Mouse (Mus musculus): ENCODE measurements at regions not wholly inside any gene's neighbourhood (a gene's known extent, or its start where the extent isn't known, plus 50 kb on each side); places are given as distances from the start of the nearest gene placed in this dataset.

- ATAC-seq (ENCODE audit: low FRiP score) (no peak), DNase-seq (ENCODE audit: low spot score) (no peak)
- H3K9me3 ChIP-seq (ENCODE audit: control insufficient read depth, low read length), result no peaks in the 10 kb centered on the region; the same call in 1 of the 2 replicates
- H3K4me1 ChIP-seq (replicated peaks; ENCODE audit: control insufficient read depth, insufficient read depth, low read length), result no peaks in the 10 kb centered on the region
- 87% methylated on average over 2 of the region's 2 CpGs for WGBS
- no peak overlapping the region for H3K4me2 ChIP-seq (replicated peaks)
- H3K9ac ChIP-seq, result no peak overlapping the region
- H3K36me3 ChIP-seq (replicated peaks; ENCODE audit: control insufficient read depth, insufficient read depth), result no peaks in the 10 kb centered on the region
- H3K27ac ChIP-seq, result no peak overlapping the region
- no peaks in the 10 kb centered on the region for H3K27me3 ChIP-seq (ENCODE audit: control insufficient read depth, insufficient read depth, low read length)
- H3K4me3 ChIP-seq (replicated peaks; ENCODE audit: low read length), result no peak overlapping the region
Measured at GRCm38 (mm10) chr10:30281666-30282065, 81.3 kb upstream of the Cenpw start.

GRCm38 (mm10) chr10:30280451-30280850 lies 80.1 kb upstream of the Cenpw start:
- 88% methylated on average over 1 of the region's 1 CpGs for WGBS
- no peak overlapping the region for H3K9ac ChIP-seq
- H3K27me3 ChIP-seq (ENCODE audit: control insufficient read depth, insufficient read depth, low read length), result no peaks in the 10 kb centered on the region
- no peak overlapping the region for H3K4me2 ChIP-seq (replicated peaks)
- no peak overlapping the region for H3K27ac ChIP-seq
- H3K4me3 ChIP-seq (replicated peaks; ENCODE audit: low read length), result no peak overlapping the region
- DNase-seq (ENCODE audit: low spot score), result no peak
- H3K36me3 ChIP-seq (replicated peaks; ENCODE audit: control insufficient read depth, insufficient read depth), result no peaks in the 10 kb centered on the region
- no peaks in the 10 kb centered on the region; the same call in 1 of the 2 replicates for H3K9me3 ChIP-seq (ENCODE audit: control insufficient read depth, low read length)
- ATAC-seq (ENCODE audit: low FRiP score), result no peak
- no peaks in the 10 kb centered on the region for H3K4me1 ChIP-seq (replicated peaks; ENCODE audit: control insufficient read depth, insufficient read depth, low read length)

- H3K27ac ChIP-seq, result no peak overlapping the region
- no peak overlapping the region for H3K4me3 ChIP-seq (replicated peaks; ENCODE audit: low read length)
- H3K27me3 ChIP-seq (ENCODE audit: control insufficient read depth, insufficient read depth, low read length), result no peaks in the 10 kb centered on the region
- H3K9me3 ChIP-seq (ENCODE audit: control insufficient read depth, low read length), result no peaks in the 10 kb centered on the region; the same call in 1 of the 2 replicates
- 83% methylated on average over 3 of the region's 3 CpGs for WGBS
- no peaks in the 10 kb centered on the region for H3K36me3 ChIP-seq (replicated peaks; ENCODE audit: control insufficient read depth, insufficient read depth)
- no peaks in the 10 kb centered on the region for H3K4me1 ChIP-seq (replicated peaks; ENCODE audit: control insufficient read depth, insufficient read depth, low read length)
- H3K9ac ChIP-seq, result no peak overlapping the region
- no peak for DNase-seq (ENCODE audit: low spot score)
- no peak for ATAC-seq (ENCODE audit: low FRiP score)
- H3K4me2 ChIP-seq (replicated peaks), result no peak overlapping the region
Measured at GRCm38 (mm10) chr10:30279978-30280377, 79.6 kb upstream of the Cenpw start.

DNA sequence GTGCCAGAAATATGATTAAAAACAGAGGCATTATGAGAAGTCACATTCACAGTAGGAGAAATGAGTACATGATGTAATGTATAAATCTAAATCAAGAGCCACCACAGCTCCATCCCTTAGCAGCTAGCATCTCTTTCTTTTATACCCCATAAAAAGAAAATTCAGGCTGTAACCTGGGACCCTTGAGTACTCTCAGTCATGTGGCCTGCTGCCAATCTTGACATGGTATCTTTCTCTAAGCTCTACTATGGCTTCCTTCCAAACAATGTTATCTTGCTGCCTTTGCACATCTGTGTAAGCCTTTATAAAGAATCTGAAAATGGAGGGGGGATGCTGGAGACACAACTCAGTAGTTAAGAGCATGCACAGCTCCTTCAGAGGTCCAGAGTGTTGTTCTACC lies 78.6 kb upstream of the Cenpw start:
- H3K27ac ChIP-seq, result no peak overlapping the region
- no peaks in the 10 kb centered on the region for H3K27me3 ChIP-seq (ENCODE audit: control insufficient read depth, insufficient read depth, low read length)
- ATAC-seq (ENCODE audit: low FRiP score) (no peak), DNase-seq (ENCODE audit: low spot score) (no peak)
- no peaks in the 10 kb centered on the region for H3K36me3 ChIP-seq (replicated peaks; ENCODE audit: control insufficient read depth, insufficient read depth)
- H3K4me1 ChIP-seq (replicated peaks; ENCODE audit: control insufficient read depth, insufficient read depth, low read length), result no peaks in the 10 kb centered on the region
- H3K4me2 ChIP-seq (replicated peaks), result no peak overlapping the region
- no peaks in the 10 kb centered on the region; the same call in 1 of the 2 replicates for H3K9me3 ChIP-seq (ENCODE audit: control insufficient read depth, low read length)
- no peak overlapping the region for H3K4me3 ChIP-seq (replicated peaks; ENCODE audit: low read length)
- H3K9ac ChIP-seq, result no peak overlapping the region

GRCm38 (mm10) chr10:30265129-30265528 lies 64.8 kb upstream of the Cenpw start:
- Histone ChIP-seq H3K36me3 (replicated peaks; ENCODE audit: control insufficient read depth, insufficient read depth) (no peaks in the 10 kb centered on the region), H3K4me2 (replicated peaks) (no peak overlapping the region), H3K27ac (no peak overlapping the region), H3K4me1 (replicated peaks; ENCODE audit: control insufficient read depth, insufficient read depth, low read length) (no peaks in the 10 kb centered on the region), H3K4me3 (replicated peaks; ENCODE audit: low read length) (no peak overlapping the region), H3K9ac (no peak overlapping the region), H3K27me3 (ENCODE audit: control insufficient read depth, insufficient read depth, low read length) (no peaks in the 10 kb centered on the region), H3K9me3 (ENCODE audit: control insufficient read depth, low read length) (no peaks in the 10 kb centered on the region)
- DNase-seq (ENCODE audit: low spot score) (no peak), ATAC-seq (ENCODE audit: low FRiP score) (no peak)
- WGBS, result 83% methylated on average over 4 of the region's 4 CpGs

DNA sequence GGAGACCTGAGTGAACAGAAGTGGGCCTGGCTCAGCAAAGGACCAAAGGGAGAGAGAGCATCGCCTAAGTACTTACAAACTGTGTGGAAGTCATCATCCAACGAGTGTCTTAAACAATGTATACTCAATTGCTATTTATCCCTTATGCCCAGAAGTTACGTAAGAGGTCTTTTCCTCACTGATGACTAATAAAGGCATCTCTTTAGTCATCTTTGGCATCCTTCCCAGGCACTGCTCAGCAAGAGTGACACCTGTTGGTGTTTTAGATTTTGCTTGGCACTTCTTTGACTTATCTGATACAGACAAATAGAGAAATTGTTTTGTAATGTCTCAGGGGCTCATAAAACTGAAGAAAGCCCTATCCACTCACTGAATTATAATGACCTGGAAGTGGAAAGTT lies 59.4 kb upstream of the Cenpw start:
- Histone ChIP-seq H3K27me3 (ENCODE audit: control insufficient read depth, insufficient read depth, low read length) (no peaks in the 10 kb centered on the region), H3K4me1 (replicated peaks; ENCODE audit: control insufficient read depth, insufficient read depth, low read length) (no peaks in the 10 kb centered on the region), H3K4me3 (replicated peaks; ENCODE audit: low read length) (no peak overlapping the region), H3K27ac (no peak overlapping the region), H3K4me2 (replicated peaks) (no peak overlapping the region), H3K9ac (no peak overlapping the region), H3K9me3 (ENCODE audit: control insufficient read depth, low read length) (no peaks in the 10 kb centered on the region), H3K36me3 (replicated peaks; ENCODE audit: control insufficient read depth, insufficient read depth) (no peaks in the 10 kb centered on the region)
- ATAC-seq (ENCODE audit: low FRiP score) (no peak), DNase-seq (ENCODE audit: low spot score) (no peak)
- 78% methylated on average over 3 of the region's 3 CpGs for WGBS

DNA sequence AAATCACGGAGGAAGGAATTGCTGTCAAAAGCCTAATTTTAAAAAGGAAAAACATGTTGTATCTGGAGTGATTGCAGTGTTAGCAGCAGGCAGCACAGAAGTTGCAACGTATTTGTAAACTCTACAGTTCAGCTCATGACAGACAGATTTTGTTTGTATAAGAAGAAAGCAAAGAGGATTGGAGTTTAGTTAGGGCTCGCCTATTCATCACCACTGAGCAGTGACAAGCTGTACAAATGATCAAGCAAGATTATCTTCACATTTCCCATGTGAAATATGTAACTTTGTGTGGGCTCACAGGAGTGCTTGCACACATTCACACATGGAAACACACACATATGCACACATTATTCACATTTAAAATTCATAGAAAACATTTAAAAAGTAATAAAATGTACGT lies 57.5 kb upstream of the Cenpw start:
- no peak overlapping the region for H3K27ac ChIP-seq
- no peaks in the 10 kb centered on the region for H3K27me3 ChIP-seq (ENCODE audit: control insufficient read depth, insufficient read depth, low read length)
- DNase-seq (ENCODE audit: low spot score) (no peak), ATAC-seq (ENCODE audit: low FRiP score) (no peak)
- no peak overlapping the region for H3K9ac ChIP-seq
- H3K4me3 ChIP-seq (replicated peaks; ENCODE audit: low read length), result no peak overlapping the region
- WGBS, result 75% methylated on average over 4 of the region's 4 CpGs
- no peaks in the 10 kb centered on the region for H3K4me1 ChIP-seq (replicated peaks; ENCODE audit: control insufficient read depth, insufficient read depth, low read length)
- H3K9me3 ChIP-seq (ENCODE audit: control insufficient read depth, low read length), result no peaks in the 10 kb centered on the region
- H3K36me3 ChIP-seq (replicated peaks; ENCODE audit: control insufficient read depth, insufficient read depth), result no peaks in the 10 kb centered on the region
- H3K4me2 ChIP-seq (replicated peaks), result no peak overlapping the region

All from hindbrain, embryonic 14.5 days (tissue).